Mouse (Mus musculus) kidney, postnatal 25 days (tissue): ENCODE results near the gene Man2a2.

Source experiments
- DNase-seq, 2 experiments: peaks; one replicate each; pipeline ENCODE4 v3.0.0; 2021; ENCODE audit warnings: mixed read lengths in 2 of 2

Gene Man2a2

GRCm38 (mm10) chr7:80371041-80371751, at the start of gene Man2a2:
Gene Man2a2, minus strand, starts transcription at chr7:80371375.
- DNase-seq, result peak; percentile 71 to 84

- DNase-seq, result peak in 1 of 2 experiments; percentile 67
Measured at GRCm38 (mm10) chr7:80420586-80420985, 49.4 kb upstream of the Man2a2 start.

GRCm38 (mm10) chr7:80419278-80419677, 48.1 kb upstream of the Man2a2 start:
- DNase-seq, result no peak

GRCm38 (mm10) chr7:80418036-80418435, 46.9 kb upstream of the Man2a2 start:
- DNase-seq, result peak in 1 of 2 experiments; percentile 24

- DNase-seq, result peak in 1 of 2 experiments; percentile 35
Measured at GRCm38 (mm10) chr7:80417601-80418000, 46.4 kb upstream of the Man2a2 start.

GRCm38 (mm10) chr7:80416969-80417368, 45.8 kb upstream of the Man2a2 start:
- DNase-seq, result no peak

GRCm38 (mm10) chr7:80414303-80414855, 43.2 kb upstream of the Man2a2 start:
- no peak for DNase-seq

GRCm38 (mm10) chr7:80413512-80414302, 42.5 kb upstream of the Man2a2 start:
- peak in 1 of 2 experiments; percentile 25 for DNase-seq

GRCm38 (mm10) chr7:80412781-80413180, 41.6 kb upstream of the Man2a2 start:
- DNase-seq, result no peak

GRCm38 (mm10) chr7:80412279-80412678, 41.1 kb upstream of the Man2a2 start:
- DNase-seq, result no peak

GRCm38 (mm10) chr7:80410380-80410779, 39.2 kb upstream of the Man2a2 start:
- no peak for DNase-seq

GRCm38 (mm10) chr7:80407712-80408111, 36.5 kb upstream of the Man2a2 start:
- no peak for DNase-seq

- no peak for DNase-seq
Measured at GRCm38 (mm10) chr7:80406186-80406585, 35.0 kb upstream of the Man2a2 start.

- DNase-seq, result no peak
Measured at GRCm38 (mm10) chr7:80405188-80405695, 34.1 kb upstream of the Man2a2 start, which contains the start of gene Furin. Gene Furin, minus strand, starts transcription at chr7:80405436.

- DNase-seq, result no peak
Measured at GRCm38 (mm10) chr7:80404101-80404894, 33.1 kb upstream of the Man2a2 start.

- peak; percentile 80 to 86 for DNase-seq
Measured at GRCm38 (mm10) chr7:80403551-80403950, 32.4 kb upstream of the Man2a2 start.

- peak; percentile 78 to 92 for DNase-seq
Measured at GRCm38 (mm10) chr7:80402651-80403321, 31.6 kb upstream of the Man2a2 start.

GRCm38 (mm10) chr7:80401860-80402641, 30.9 kb upstream of the Man2a2 start:
- DNase-seq, result peak; percentile 60 to 86

GRCm38 (mm10) chr7:80401041-80401859, 30.1 kb upstream of the Man2a2 start:
- peak in 1 of 2 experiments; percentile 76 for DNase-seq

GRCm38 (mm10) chr7:80400571-80400970, 29.4 kb upstream of the Man2a2 start:
- DNase-seq, result peak; percentile 70 to 85
